Mouse (Mus musculus) retina, postnatal 1 day (tissue): ENCODE measurements around the gene Lmod3.

Experiments
- DNase-seq: peaks from one replicate; pipeline ENCODE4 v3.0.0-alpha.2; 2012

Lmod3 gene

GRCm38 (mm10) chr6:97252711-97253221 lies at the start of gene Lmod3:
TSS of gene Lmod3 (minus strand) at chr6:97252759.
- no peak for DNase-seq

DNA sequence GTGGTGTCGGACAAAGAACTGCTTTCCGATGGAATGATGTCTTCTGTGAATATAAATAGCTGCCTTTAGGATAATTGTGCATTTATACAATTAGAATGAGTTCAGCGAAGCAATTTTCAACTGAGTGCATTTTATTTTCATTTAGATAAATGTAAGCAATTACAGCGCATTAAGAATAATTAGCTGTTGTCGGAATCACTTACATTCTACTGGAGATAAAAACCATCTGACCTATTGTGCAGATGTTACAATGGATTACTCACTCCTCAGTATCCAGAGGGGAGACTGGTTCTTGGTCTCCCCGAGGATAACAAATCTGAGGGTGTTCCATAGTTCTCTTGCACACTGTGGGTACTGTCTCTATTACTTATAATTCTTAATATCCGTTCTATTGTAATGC lies 49.7 kb upstream of the Lmod3 start:
- DNase-seq: peak; percentile 36

GRCm38 (mm10) chr6:97300659-97301058 lies 48.1 kb upstream of the Lmod3 start:
- no peak for DNase-seq

GRCm38 (mm10) chr6:97300180-97300579 lies 47.6 kb upstream of the Lmod3 start:
- DNase-seq: no peak

GRCm38 (mm10) chr6:97297151-97297550 lies 44.6 kb upstream of the Lmod3 start:
- no peak for DNase-seq

- no peak for DNase-seq
These were observed 43.4 kb upstream of the Lmod3 start for GRCm38 (mm10) chr6:97295866-97296527.

GRCm38 (mm10) chr6:97295416-97295815 lies 42.9 kb upstream of the Lmod3 start:
- DNase-seq: no peak

DNA sequence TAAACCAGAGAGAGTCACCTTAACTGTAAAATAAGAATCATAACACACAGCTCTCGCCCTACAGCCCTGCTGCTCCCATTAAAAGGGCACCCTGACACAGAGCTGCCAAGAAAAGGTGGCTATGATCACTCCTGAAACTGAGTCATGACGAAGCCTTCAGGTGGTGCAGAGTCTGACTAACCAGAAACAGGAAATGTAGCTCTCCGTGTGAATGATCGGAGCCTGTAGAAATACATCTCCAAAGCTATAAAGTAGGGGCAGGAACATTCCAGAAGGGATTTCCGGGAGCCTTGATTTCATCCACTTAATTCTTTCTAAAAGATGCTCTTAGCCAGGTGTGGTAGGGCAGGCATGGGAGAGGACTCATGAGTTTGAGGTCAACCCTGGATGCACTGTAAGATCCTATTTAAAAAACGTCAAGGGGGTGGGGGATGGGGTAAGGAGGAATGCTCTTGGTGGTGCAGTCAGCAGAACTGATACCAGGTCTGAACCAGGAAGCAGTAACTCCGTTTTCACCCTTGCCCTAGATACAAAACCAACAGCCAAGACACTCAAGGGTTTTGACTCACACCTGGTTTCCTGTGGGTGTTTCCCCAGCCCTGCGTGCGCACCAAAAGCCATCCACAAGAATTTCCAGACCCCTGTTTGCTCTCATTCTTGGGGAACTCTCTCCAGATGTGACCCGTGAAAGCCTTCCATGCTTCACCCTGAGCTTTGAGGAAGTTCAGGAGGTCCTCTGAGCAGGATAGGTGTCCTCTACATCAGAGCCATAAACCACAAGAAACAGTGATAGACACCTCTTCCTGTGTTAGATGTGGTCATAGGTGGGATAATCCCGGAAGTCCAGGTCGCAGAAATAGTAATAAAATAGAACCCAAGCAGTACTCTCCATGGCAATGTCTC lies 41.4 kb upstream of the Lmod3 start:
- DNase-seq: no peak

DNA sequence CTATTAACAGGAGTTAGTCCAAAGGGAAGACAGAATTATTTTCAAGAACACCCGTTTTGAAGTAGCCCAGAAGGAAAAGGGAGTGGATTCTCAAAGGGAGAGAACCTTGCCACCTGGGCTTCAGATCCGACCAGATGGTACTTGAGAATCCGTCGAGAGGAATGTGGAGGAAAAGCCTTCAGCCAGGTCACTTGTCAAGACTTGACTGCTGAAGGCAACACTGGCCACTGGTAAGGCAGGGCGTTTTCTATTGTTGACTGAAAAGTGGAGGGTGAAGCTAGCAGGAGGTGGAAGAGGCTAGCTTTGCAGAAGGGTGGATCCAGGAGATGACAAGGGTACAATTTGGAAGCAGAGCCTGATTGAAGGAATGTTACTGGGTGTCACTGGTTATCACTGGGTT lies 40.3 kb upstream of the Lmod3 start:
- DNase-seq: no peak

- DNase-seq: no peak
These were observed 39.5 kb upstream of the Lmod3 start for GRCm38 (mm10) chr6:97292096-97292495.

DNA sequence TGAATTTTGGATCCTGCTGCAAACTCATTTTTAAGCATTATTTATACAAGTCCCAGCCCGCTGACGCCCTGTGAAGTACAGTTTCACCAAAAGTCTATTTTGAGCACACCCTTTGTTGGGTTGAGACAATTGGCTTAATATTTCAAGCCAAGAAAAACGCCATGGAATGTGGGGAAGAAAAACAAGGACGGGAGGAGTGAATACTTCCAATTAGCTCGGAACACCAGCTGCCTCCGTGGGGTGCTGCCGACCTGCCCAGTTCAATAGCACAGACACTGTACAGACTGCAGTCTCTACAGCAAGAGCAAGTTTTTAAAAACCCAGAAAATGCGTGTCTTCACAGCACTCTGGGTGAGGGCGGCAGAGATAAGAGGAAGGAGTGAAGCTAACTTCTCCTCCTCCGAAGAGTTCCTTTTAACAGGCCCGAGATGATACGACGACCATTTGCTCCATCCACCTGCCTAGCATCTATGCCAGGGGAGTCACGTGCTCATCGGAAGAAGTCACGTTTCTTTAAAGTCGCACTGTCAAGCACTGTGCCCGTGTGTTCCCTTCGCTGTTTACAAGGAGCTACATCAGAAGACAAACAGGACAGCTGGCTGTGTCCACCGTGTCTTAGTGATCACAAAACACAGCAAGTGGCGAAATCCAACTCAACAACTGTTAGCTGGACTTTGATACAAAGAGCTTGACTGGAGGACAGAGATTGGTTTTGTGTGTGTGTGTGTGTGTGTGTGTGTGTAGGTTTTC lies 38.8 kb upstream of the Lmod3 start:
- no peak for DNase-seq

- DNase-seq: no peak
These were observed 38.1 kb upstream of the Lmod3 start for GRCm38 (mm10) chr6:97290687-97291086.

DNA sequence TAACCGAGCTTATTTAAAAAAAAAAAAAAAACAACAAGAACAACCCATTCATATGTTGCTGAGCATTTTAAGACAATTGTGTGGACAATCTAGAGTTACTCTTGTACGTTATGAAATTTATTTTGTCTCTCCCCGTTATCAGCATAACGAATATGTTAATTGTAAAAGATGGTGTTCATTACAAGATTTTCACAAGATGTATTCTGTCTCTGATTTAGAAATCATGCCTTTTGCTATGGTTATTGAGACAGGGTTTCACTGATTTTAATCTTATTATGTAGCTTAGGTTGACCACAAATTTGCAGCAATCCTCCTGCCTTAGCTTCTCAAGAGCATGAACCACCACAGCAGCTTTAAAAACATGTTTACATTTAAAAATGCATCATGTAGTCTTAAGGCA lies 37.3 kb upstream of the Lmod3 start:
- no peak for DNase-seq

GRCm38 (mm10) chr6:97289316-97289820 lies 36.8 kb upstream of the Lmod3 start:
- no peak for DNase-seq

- no peak for DNase-seq
These were observed 35.7 kb upstream of the Lmod3 start for GRCm38 (mm10) chr6:97288047-97288855.

DNA sequence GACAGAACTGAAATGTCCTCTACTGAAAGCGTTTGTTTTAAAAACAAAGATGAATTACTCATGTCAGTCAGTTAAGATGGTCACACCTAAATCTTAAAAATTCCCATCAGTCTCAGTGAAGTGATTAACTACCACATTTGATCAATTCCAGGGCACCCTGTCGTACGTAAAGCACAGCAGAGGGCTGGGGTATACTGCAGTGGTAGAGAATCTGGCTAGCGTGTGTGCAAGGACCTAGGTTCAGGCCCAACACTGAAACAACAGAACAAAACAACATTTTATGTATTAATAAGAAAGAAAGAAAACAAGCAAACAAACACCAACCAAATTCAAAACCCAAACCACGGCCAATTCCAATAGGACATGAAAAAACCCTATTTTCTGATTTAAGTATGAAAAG lies 33.8 kb upstream of the Lmod3 start:
- no peak for DNase-seq

DNA sequence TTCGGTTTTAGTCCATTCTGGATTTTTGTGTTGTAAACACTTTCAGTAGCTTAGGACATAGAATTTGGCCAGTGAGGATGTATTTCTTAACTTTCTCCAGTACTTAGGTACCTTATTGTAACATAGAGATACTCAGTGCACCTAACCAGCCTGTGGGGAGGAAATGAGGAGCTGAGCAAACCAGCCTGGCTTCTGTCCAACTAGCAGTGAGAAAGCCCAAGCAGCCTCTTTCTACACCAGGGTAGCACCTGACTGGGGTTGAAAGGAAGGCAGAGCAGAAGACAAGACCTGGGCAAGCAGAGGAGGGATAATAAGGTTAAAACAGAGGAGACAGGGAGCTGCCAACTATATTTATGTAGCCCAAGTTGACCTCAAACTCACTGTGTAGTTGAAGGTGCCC lies 31.1 kb upstream of the Lmod3 start:
- no peak for DNase-seq

- DNase-seq: no peak
These were observed 26.3 kb upstream of the Lmod3 start for GRCm38 (mm10) chr6:97278878-97279277.

DNA sequence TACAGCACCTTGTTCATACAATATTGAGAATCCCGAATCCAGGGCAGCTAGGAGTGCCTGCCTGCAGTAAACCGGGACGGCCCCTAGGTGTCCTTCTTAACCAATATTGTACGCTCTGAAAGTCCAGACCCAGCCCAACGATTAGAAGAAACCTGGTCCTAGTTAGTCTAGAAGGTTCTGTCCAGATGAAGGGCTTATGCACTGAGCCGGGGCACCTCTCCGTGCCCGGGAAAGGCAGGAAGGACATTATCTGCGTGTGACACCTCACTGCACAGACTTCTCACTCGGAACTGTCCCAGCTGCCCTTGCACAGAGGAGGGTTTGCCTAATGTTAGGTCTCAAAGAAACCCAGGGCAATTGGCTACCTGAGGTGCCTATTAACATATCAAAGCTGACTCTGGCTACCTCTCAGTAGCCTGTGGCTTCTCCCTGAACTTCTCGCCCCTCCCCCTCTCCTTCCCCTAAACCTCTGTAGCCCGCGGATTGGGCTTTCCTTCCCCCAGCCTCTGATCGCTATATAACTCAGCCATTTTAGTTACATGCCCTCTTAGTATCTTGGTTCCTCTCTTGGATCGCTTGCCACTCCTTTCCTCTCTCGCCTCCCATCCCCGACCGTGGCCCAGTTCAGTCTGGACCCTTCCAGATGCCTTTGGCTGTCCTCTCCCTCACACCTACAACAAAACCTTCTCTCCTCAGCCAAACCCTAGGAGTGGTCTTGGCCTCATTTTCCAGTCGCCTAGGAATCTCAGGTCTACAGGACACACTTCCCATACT lies 25.6 kb upstream of the Lmod3 start:
- DNase-seq: peak; percentile 81

- DNase-seq: peak; percentile 22
These were observed 24.4 kb upstream of the Lmod3 start for GRCm38 (mm10) chr6:97276890-97277497.

DNA sequence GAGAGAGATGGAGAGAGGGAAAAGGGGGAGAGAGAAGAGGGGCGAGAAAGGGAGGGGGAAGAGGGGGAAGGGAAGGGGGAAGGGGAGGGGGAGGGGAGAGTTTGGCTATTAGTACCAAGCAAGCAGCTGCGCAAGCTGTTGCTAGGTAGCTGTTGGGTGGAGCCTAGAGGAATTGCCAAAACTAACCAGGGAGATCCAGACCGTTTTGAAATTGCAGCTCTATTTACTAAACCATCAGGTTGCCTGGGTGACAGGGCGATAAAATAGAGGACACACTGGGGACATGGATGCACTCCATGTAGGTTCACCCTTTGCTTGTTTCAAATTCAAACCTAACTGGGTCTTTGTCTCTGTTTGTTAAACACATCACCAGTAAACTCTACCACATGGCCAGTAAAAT lies 23.8 kb upstream of the Lmod3 start:
- DNase-seq: peak; percentile 48
